Mouse (Mus musculus) forebrain, embryonic 14.5 days (tissue): ENCODE measurements around the gene Hist1h2bf. TPM values are rescaled to one million over a fixed set of nuclear protein-coding genes. Genes with fewer than 3 reads are reported as not detected.
"Not testable (repeated sequence)": the region's sequence is repeated elsewhere in the genome, so short reads cannot be mapped to it uniquely, and the experiment has no call there.

ENCODE experiments used
- ATAC-seq: fragments of 200-750 bp; cut with Nextera tagmentation; 2 replicates; pipeline ENCODE4 v1.8.0; 2017; ENCODE audit warnings: mild to moderate bottlenecking, moderate library complexity
- DNase-seq: peaks from one replicate; pipeline ENCODE4 v3.0.0-alpha.2; 2015; ENCODE audit warnings: low spot score
- H3K27ac ChIP-seq: fragments of 300-500 bp; sonication (generic); 2 replicates; pipeline ENCODE4 v1.5.1; 2014; ENCODE audit warnings: low read depth, mild to moderate bottlenecking, control low read depth, low read length, moderate library complexity
- H3K27me3 ChIP-seq: fragments of 300-500 bp; sonication (generic); replicated peaks from 2 replicates; pipeline ENCODE4 v1.6.1; 2014; ENCODE audit warnings: low read length, control low read depth, mixed read lengths; ENCODE audit not compliant: control insufficient read depth, insufficient read depth
- H3K36me3 ChIP-seq: fragments of 300-500 bp; sonication (generic); 2 replicates; pipeline ENCODE4 v1.6.1; 2014; ENCODE audit warnings: low read length, control low read depth; ENCODE audit not compliant: control insufficient read depth, insufficient read depth
- H3K4me1 ChIP-seq: fragments of 300-500 bp; sonication (generic); 2 replicates; pipeline ENCODE4 v1.6.1; 2014; ENCODE audit warnings: antibody characterized with exemption, low read length, control low read depth; ENCODE audit not compliant: control insufficient read depth, insufficient read depth
- H3K4me2 ChIP-seq: fragments of 300-500 bp; sonication (generic); 2 replicates; pipeline ENCODE4 v1.6.1; 2014; ENCODE audit warnings: mild to moderate bottlenecking, control low read depth, low read length
- H3K4me3 ChIP-seq: fragments of 300-500 bp; sonication (generic); 2 replicates; pipeline ENCODE4 v1.5.1; 2014; ENCODE audit warnings: low read depth, low read length, control low read depth
- H3K9ac ChIP-seq: fragments of 300-500 bp; sonication (generic); 2 replicates; pipeline ENCODE4 v1.6.1; 2014; ENCODE audit warnings: mild to moderate bottlenecking, low read length, control low read depth, moderate library complexity
- H3K9me3 ChIP-seq: fragments of 300-500 bp; sonication (generic); replicated peaks from 2 replicates; pipeline ENCODE4 v1.6.1; 2016; ENCODE audit warnings: low read length, control low read depth, mixed read lengths; ENCODE audit not compliant: control insufficient read depth
- WGBS: fragments of 180-500 bp; shearing (Covaris S2); extraction: QIAGEN DNeasy Blood & Tissue Kit; methylation state at CpG from one replicate; pipeline ENCODE4 v1.1.7; 2014; 5-methylcytosine and 5-hydroxymethylcytosine counted together
- polyA plus RNA-seq: library from polyadenylated mRNA; unstranded; fragments of >200 nt; fragmentation: Nextera tagmentation; extraction: Ambion mirVana; gene quantifications from 2 replicates; pipeline ENCODE4 v1.2.1, GENCODE M21; 2014

Hist1h2bf gene
- polyA plus RNA-seq, 1 experiment from 2014 or later = 3.9 TPM

DNA sequence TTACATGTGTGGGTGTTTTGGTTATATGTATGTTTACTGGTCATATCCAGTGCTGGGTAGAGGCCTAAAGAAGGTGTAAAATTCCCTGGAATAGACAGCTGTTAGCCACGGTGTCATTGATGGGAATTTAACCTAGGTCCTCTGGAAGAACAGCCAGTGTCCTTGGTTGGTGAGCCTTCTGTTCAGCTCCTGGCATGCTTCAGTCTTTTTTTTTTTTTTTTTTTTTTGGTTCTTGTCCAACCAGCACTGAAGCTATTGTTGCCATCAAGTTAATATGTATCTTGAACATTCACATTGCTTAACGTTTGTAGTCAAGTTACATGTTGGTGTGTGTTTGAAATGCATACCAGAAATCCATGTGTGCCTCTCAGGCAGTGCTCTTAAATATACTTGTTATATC lies 9.5 kb downstream of the Hist1h2bf start:
- no peak for DNase-seq
- WGBS = 92% methylated on average over 2 of the region's 2 CpGs
- Histone ChIP-seq H3K36me3 (no peaks in the 10 kb centered on the region), H3K4me1 (0 out of 2 replicates have a peak, but pooled peaks cover 3% of the 10 kb centered on the region), H3K27me3 (no peaks in the 10 kb centered on the region), H3K9ac (no peak overlapping the region), H3K4me3 (no peak overlapping the region), H3K4me2 (no peak overlapping the region), H3K27ac (no peak overlapping the region; the same call in 1 of the 2 replicates), H3K9me3 (no peaks in the 10 kb centered on the region)
- no peak for ATAC-seq

DNA sequence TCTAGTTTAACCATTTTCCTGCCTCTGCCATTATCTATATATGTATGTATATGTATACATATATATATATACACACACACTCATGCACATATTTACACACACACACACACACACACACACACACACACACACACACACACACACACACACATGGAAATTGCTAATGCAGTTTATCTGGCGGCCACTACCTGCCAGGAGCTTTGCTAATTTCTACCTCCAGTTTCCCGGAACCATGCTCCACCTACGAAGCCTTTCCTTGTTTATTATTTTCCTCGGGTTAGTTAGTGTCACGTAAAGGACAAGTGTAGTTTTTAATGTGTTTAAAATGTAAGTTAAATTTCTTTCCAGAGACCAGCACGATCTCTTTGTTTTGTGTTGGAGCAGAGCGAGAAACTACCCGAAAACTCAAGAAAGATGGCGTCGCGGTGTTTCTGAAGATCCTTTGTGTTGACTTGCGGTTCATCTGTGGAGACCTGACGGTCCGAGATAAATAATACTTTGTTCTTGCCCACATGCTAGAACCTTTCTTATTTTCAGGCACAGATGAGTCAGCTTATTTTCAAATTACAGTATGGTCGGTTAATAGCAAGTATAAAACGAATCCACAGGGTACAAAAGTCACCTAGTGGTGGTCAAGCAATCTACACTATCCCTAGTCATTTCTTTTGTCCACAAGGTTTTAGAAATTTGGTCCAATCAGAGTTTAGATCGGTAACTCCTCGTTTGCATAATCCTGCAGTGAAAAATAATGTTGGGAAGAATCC lies 11.1 kb downstream of the Hist1h2bf start:
- Histone ChIP-seq H3K4me1 (0 out of 2 replicates have a peak, but pooled peaks cover 3% of the 10 kb centered on the region), H3K36me3 (no peaks in the 10 kb centered on the region), H3K9ac (peak overlapping the region; percentile 66), H3K9me3 (no peaks in the 10 kb centered on the region), H3K4me2 (peak overlapping the region; percentile 68), H3K4me3 (peak overlapping the region; percentile 38), H3K27ac (peak overlapping the region; percentile 98), H3K27me3 (no peaks in the 10 kb centered on the region)
- DNase-seq = peak; percentile 91
- peak; percentile 54 for ATAC-seq
- WGBS = 2% methylated on average over 18 of the region's 18 CpGs

DNA sequence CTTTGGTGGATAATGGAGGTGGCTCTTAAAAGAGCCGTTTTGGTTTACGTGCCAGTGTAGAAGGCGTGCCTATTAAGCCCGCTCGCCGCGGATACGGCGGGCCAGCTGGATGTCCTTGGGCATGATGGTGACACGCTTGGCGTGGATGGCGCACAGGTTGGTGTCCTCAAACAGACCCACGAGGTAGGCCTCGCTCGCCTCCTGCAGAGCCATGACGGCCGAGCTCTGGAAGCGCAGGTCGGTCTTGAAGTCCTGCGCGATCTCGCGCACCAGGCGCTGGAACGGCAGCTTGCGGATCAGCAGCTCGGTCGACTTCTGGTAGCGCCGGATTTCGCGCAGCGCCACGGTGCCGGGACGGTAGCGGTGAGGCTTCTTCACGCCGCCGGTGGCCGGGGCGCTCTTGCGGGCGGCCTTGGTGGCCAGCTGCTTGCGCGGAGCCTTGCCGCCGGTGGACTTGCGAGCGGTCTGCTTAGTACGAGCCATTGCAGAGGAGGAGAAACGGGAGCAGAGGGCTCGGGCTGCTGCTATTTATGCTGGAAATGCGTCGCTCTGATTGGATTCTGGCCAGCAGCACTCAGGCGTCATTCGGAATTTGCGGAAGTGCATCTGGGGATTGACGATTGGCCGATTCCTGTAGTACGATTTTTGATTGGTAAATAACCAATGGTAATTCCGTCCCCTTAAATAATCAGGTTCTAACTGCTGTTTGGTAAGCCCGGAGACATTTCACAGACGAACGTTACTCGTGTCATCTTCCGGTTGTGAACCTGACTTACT lies 11.9 kb downstream of the Hist1h2bf start, which contains the start of gene Hist1h3e:
Gene Hist1h3e (minus strand): TSS at position 487 of the 777 bp plus-strand sequence.
- not testable (repeated sequence) for H3K4me1 ChIP-seq, H3K36me3 ChIP-seq, H3K27me3 ChIP-seq, H3K9me3 ChIP-seq
- ATAC-seq (peak; percentile 95), DNase-seq (peak; percentile 99)
- H3K4me2 ChIP-seq = peak within 1 kb of the TSS; percentile 68
- peak within 1 kb of the TSS; percentile 66 for H3K9ac ChIP-seq
- H3K27ac ChIP-seq = peak within 1 kb of the TSS; percentile 98
- under 1% methylated on average over 33 of the region's 67 CpGs for WGBS
- H3K4me3 ChIP-seq = peak within 1 kb of the TSS; percentile 38

GRCm38 (mm10) chr13:23561531-23561882 lies 12.5 kb downstream of the Hist1h2bf start:
- not testable (repeated sequence) for H3K36me3 ChIP-seq, H3K9me3 ChIP-seq, H3K27me3 ChIP-seq, H3K4me1 ChIP-seq, ATAC-seq, DNase-seq
- H3K4me2 ChIP-seq = peak overlapping the region; percentile 68
- WGBS = 0% methylated on average over 2 of the region's 5 CpGs
- H3K27ac ChIP-seq = peak overlapping the region; percentile 98; the same call in 1 of the 2 replicates
- peak overlapping the region; percentile 38 for H3K4me3 ChIP-seq
- peak overlapping the region; percentile 63; the same call in 1 of the 2 replicates for H3K9ac ChIP-seq

DNA sequence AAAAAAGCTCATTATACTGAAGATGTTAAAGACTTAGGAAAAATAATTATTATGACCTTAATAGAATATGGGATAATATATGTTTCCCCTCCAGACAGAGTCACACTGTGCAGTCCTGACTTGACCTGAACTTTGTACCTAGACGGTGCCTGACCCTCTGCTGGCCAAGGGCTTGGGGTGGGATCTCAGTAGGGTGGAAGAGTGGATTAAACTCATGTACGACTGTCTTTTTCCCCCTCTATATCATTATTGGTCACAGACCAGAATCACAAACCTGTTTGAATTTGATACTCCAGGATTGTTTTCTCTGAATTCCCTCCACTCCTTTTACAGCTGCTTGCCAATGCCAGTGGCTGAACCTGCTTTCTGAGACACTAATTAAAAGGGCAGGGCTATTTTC lies 13.3 kb downstream of the Hist1h2bf start:
- not testable (repeated sequence) for H3K9ac ChIP-seq, DNase-seq, H3K4me3 ChIP-seq, H3K4me1 ChIP-seq, ATAC-seq, H3K36me3 ChIP-seq, H3K9me3 ChIP-seq, H3K27me3 ChIP-seq
- H3K27ac ChIP-seq = 0 out of 2 replicates have a peak overlapping the region, but pooled peaks have one; percentile 21
- 12% methylated on average over 2 of the region's 2 CpGs for WGBS
- peak overlapping the region; percentile 24; the same call in 1 of the 2 replicates for H3K4me2 ChIP-seq

DNA sequence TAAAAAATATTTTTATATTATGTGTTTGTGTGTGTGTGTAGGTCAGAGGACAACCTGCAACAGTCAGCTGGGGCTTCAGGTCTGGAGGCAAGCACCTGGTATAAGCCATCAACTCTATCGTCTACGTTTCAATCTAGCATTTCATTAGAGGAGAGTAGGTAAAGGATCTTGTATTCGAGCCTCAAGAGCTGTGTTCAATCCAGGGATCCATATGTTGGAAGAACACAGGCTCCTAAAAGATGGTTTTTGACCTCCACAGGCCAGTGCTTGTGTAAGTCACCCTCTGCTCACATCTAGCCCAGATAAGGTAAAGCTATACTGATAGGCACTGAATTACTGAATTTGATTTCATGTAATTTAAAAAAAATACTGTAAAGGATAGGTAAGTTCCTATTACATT lies 17.1 kb downstream of the Hist1h2bf start:
- no peak overlapping the region for H3K4me3 ChIP-seq
- H3K9me3 ChIP-seq = no peaks in the 10 kb centered on the region
- WGBS = 68% methylated on average over 3 of the region's 3 CpGs
- 0 out of 2 replicates have a peak overlapping the region, but pooled peaks have one; percentile 22 for H3K27ac ChIP-seq
- ATAC-seq = no peak
- 0 out of 2 replicates have a peak, but pooled peaks cover 8% of the 10 kb centered on the region for H3K4me1 ChIP-seq
- H3K36me3 ChIP-seq = no peaks in the 10 kb centered on the region
- DNase-seq = no peak
- no peak overlapping the region for H3K9ac ChIP-seq
- no peaks in the 10 kb centered on the region for H3K27me3 ChIP-seq
- H3K4me2 ChIP-seq = peak overlapping the region; percentile 94; the same call in 1 of the 2 replicates

GRCm38 (mm10) chr13:23555839-23556416 lies 18.1 kb downstream of the Hist1h2bf start:
- 0% methylated on average over 18 of the region's 18 CpGs for WGBS
- peak; percentile 76 for ATAC-seq
- H3K27ac ChIP-seq = peak overlapping the region; percentile 95
- peak overlapping the region; percentile 94 for H3K4me2 ChIP-seq
- H3K4me3 ChIP-seq = peak overlapping the region; percentile 53
- peak overlapping the region; percentile 88 for H3K9ac ChIP-seq
- H3K27me3 ChIP-seq = no peaks in the 10 kb centered on the region
- H3K4me1 ChIP-seq = 0 out of 2 replicates have a peak, but pooled peaks cover 8% of the 10 kb centered on the region
- peak; percentile 98 for DNase-seq
- H3K36me3 ChIP-seq = no peaks in the 10 kb centered on the region
- no peaks in the 10 kb centered on the region for H3K9me3 ChIP-seq

- peaks cover 12% of the 10 kb centered on the region; the same call in 1 of the 2 replicates for H3K4me1 ChIP-seq
- H3K4me3 ChIP-seq = peak overlapping the region; percentile 53
- H3K27me3 ChIP-seq = no peaks in the 10 kb centered on the region
- peak overlapping the region; percentile 95 for H3K27ac ChIP-seq
- H3K9ac ChIP-seq = peak overlapping the region; percentile 88
- under 1% methylated on average over 52 of the region's 54 CpGs for WGBS
- DNase-seq = peak; percentile 94
- H3K9me3 ChIP-seq = no peaks in the 10 kb centered on the region
- ATAC-seq = peak; percentile 86
- H3K4me2 ChIP-seq = peak overlapping the region; percentile 94
- H3K36me3 ChIP-seq = no peaks in the 10 kb centered on the region
These were observed 18.8 kb downstream of the Hist1h2bf start for GRCm38 (mm10) chr13:23554925-23555838.
